Mouse (Mus musculus) fibroblast of lung, adult 2 months (primary cell): ENCODE results near the gene Bcl7b.
"Not testable (repeated sequence)": the region's sequence is repeated elsewhere in the genome, so short reads cannot be mapped to it uniquely, and the experiment has no call there.

Experiments
- DNase-seq: peaks from one replicate; pipeline ENCODE4 v3.0.0-alpha.2; 2011; ENCODE audit warnings: low read depth

Bcl7b gene

GRCm38 (mm10) chr5:135216871-135217270 is 48.8 kb downstream of the Bcl7b start:
- DNase-seq, result no peak

GRCm38 (mm10) chr5:135220941-135221340 is 52.9 kb downstream of the Bcl7b start:
- peak; percentile 40 for DNase-seq

- no peak for DNase-seq
These were observed 54.0 kb downstream of the Bcl7b start for GRCm38 (mm10) chr5:135222066-135222465.

- no peak for DNase-seq
These were observed 56.1 kb downstream of the Bcl7b start for GRCm38 (mm10) chr5:135224169-135224568.

- not testable (repeated sequence) for DNase-seq
These were observed 57.8 kb downstream of the Bcl7b start for GRCm38 (mm10) chr5:135225879-135226278.

- no peak for DNase-seq
These were observed 62.1 kb downstream of the Bcl7b start for GRCm38 (mm10) chr5:135230186-135230585.
